Mouse (Mus musculus): ENCODE results near the gene Tma7. TPM values are rescaled to one million over a fixed set of nuclear protein-coding genes. Genes with fewer than 3 reads are reported as not detected.
A peak's percentile ranks its signal among the peaks of the same experiment; 100 is the strongest.

Tma7 gene
- polyA plus RNA-seq, 1 experiment from 2014 or later = 744 TPM

DNA sequence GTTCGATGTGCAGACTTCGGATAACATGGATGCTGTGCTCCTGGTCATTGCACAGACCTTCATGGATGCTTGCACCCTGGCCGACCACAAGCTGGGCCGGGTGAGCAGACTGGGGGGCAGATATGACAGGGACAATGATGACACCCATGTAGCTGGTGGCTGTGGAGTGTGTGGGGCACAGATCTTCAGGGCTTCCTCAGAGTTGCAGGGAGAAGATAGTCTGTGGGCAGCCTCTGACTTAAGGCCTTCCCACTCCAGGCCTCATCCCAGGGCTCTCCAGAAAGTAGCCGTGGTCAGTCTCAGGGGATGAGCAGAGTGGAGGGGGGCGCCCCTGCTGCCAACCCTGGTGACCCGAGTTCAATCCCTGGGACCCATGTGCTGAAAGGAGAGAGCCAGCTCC lies 32.5 kb upstream of the Tma7 start:
- no peak for ATAC-seq (ENCODE audit: low FRiP score)
- no peak overlapping the region for H3K9ac ChIP-seq
- no peaks in the 10 kb centered on the region for H3K27me3 ChIP-seq
- no peaks in the 10 kb centered on the region for H3K4me1 ChIP-seq
- H3K36me3 ChIP-seq (replicated peaks) = peaks cover 100% of the 10 kb centered on the region
- H3K4me2 ChIP-seq = no peak overlapping the region
- H3K9me3 ChIP-seq = no peaks in the 10 kb centered on the region
- no peak overlapping the region for H3K27ac ChIP-seq
- H3K4me3 ChIP-seq (replicated peaks) = no peak overlapping the region
- 92% methylated on average over 7 of the region's 7 CpGs for WGBS

DNA sequence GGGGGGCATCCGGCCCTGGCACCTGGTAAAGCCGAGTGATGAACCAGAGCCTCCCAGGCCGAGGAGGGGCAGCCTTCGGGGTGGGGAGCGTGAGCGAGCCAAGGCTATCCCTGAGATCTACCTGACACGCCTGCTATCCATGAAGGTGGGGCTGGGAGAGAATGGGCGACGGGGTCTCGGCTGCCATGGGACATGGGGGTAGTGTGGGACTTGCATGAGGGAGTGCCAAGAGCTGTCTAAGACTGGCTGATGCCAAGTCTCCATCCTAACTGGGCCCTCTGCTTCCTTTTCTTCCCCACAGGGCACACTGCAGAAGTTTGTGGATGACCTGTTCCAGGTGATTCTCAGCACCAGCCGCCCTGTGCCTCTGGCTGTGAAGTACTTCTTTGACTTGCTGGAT lies 31.9 kb upstream of the Tma7 start:
- 95% methylated on average over 11 of the region's 11 CpGs for WGBS

GRCm38 (mm10) chr9:109113331-109113730 lies 30.9 kb upstream of the Tma7 start:
- Histone ChIP-seq H3K27me3 (no peaks in the 10 kb centered on the region), H3K4me1 (no peaks in the 10 kb centered on the region), H3K9ac (no peak overlapping the region), H3K36me3 (replicated peaks) (peaks cover 100% of the 10 kb centered on the region), H3K4me2 (no peak overlapping the region), H3K4me3 (replicated peaks) (no peak overlapping the region), H3K27ac (no peak overlapping the region), H3K9me3 (no peaks in the 10 kb centered on the region)
- 89% methylated on average over 8 of the region's 8 CpGs for WGBS
- no peak for ATAC-seq (ENCODE audit: low FRiP score)

More for the DNA sequence above, 31.9 kb upstream of the Tma7 start:
- Histone ChIP-seq H3K4me1 (no peaks in the 10 kb centered on the region), H3K27ac (no peak overlapping the region), H3K9ac (no peak overlapping the region), H3K9me3 (no peaks in the 10 kb centered on the region), H3K4me2 (no peak overlapping the region), H3K27me3 (no peaks in the 10 kb centered on the region), H3K4me3 (replicated peaks) (no peak overlapping the region), H3K36me3 (replicated peaks) (peaks cover 100% of the 10 kb centered on the region)
- ATAC-seq (ENCODE audit: low FRiP score) = no peak

DNA sequence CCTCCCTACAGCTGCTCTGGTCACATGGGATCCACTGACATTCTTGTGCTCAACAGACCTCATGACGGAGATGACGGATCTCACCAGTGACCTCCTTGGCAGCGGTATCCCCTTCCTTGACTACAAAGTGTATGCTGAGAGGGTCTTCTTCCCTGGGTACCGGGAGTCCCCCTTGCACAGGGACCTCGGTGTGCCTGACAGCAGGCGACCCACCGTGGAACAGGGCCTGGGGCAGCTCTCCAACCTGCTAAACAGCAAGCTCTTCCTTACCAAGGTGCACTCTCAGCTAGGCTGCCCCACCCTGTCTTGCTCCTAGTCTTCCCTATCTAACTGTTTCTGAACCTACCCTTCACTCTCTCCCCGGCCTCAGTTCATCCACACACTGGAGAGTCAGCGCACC lies 29.2 kb upstream of the Tma7 start:
- no peaks in the 10 kb centered on the region for H3K27me3 ChIP-seq
- no peaks in the 10 kb centered on the region for H3K9me3 ChIP-seq
- WGBS = 95% methylated on average over 9 of the region's 9 CpGs
- H3K4me1 ChIP-seq = no peaks in the 10 kb centered on the region
- peaks cover 98% of the 10 kb centered on the region for H3K36me3 ChIP-seq (replicated peaks)
- no peak overlapping the region for H3K27ac ChIP-seq
- no peak overlapping the region for H3K4me2 ChIP-seq
- no peak overlapping the region for H3K4me3 ChIP-seq (replicated peaks)
- ATAC-seq (ENCODE audit: low FRiP score) = no peak
- no peak overlapping the region for H3K9ac ChIP-seq

DNA sequence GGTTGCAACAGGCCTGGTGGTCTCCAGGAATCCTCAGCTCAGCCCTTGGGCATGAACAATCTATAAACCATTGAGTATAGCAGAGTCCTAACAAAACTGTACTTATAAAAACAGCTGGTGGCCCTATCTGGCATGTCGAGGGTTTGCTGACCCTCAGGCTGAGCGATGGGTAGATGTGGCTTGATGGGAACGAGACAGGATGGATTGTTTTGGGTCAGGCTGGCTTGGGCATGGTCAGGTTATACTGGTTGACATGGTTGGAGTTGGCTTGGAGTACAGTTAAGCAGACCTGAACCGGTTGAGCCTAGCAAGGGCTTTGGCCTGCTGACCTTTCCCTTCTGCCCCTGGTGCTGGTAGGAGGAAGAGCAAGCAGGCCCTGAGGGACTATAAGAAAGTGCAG lies 28.7 kb upstream of the Tma7 start:
- peaks cover 98% of the 10 kb centered on the region for H3K36me3 ChIP-seq (replicated peaks)
- WGBS = 91% methylated on average over 4 of the region's 4 CpGs
- no peak overlapping the region for H3K27ac ChIP-seq
- H3K9ac ChIP-seq = no peak overlapping the region
- no peaks in the 10 kb centered on the region for H3K4me1 ChIP-seq
- H3K4me3 ChIP-seq (replicated peaks) = no peak overlapping the region
- no peak for ATAC-seq (ENCODE audit: low FRiP score)
- H3K9me3 ChIP-seq = no peaks in the 10 kb centered on the region
- no peaks in the 10 kb centered on the region for H3K27me3 ChIP-seq
- no peak overlapping the region for H3K4me2 ChIP-seq

GRCm38 (mm10) chr9:109110240-109110639 lies 27.9 kb upstream of the Tma7 start:
- H3K4me2 ChIP-seq = no peak overlapping the region
- no peaks in the 10 kb centered on the region for H3K4me1 ChIP-seq
- WGBS = 93% methylated on average over 11 of the region's 11 CpGs
- H3K9ac ChIP-seq = no peak overlapping the region
- H3K4me3 ChIP-seq (replicated peaks) = no peak overlapping the region
- H3K27me3 ChIP-seq = no peaks in the 10 kb centered on the region
- ATAC-seq (ENCODE audit: low FRiP score) = no peak
- no peak overlapping the region for H3K27ac ChIP-seq
- no peaks in the 10 kb centered on the region for H3K9me3 ChIP-seq
- H3K36me3 ChIP-seq (replicated peaks) = peaks cover 98% of the 10 kb centered on the region

- no peak overlapping the region for H3K4me2 ChIP-seq
- H3K27me3 ChIP-seq = no peaks in the 10 kb centered on the region
- ATAC-seq (ENCODE audit: low FRiP score) = no peak
- H3K9me3 ChIP-seq = no peaks in the 10 kb centered on the region
- no peak overlapping the region for H3K27ac ChIP-seq
- H3K4me1 ChIP-seq = peaks cover 7% of the 10 kb centered on the region
- H3K9ac ChIP-seq = no peak overlapping the region
- 94% methylated on average over 3 of the region's 6 CpGs for WGBS
- H3K4me3 ChIP-seq (replicated peaks) = no peak overlapping the region
- peaks cover 98% of the 10 kb centered on the region for H3K36me3 ChIP-seq (replicated peaks)
These were observed 25.0 kb upstream of the Tma7 start for GRCm38 (mm10) chr9:109107341-109107740.

DNA sequence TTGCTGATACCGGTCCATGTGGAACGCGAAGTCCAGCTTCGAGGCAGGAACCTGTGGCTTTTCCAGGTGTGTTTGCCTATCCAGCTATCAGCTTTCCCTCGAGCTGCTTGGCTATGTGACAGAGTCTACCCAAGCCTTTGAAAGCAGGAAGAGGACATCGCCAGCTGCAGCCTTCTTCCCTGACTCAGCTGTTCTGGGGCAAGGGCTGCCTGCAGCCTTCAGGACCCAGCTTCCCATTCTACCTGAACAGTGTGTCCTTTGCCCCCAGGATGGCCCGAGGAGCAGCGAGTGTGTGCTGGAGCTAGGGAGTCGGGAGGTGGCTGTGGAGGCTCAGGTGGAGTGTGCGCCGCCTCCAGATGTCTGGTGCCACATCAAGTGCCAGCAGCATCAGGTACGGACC lies 23.3 kb upstream of the Tma7 start:
- 96% methylated on average over 12 of the region's 12 CpGs for WGBS
- H3K36me3 ChIP-seq (replicated peaks) = peaks cover 98% of the 10 kb centered on the region
- H3K4me1 ChIP-seq = peaks cover 7% of the 10 kb centered on the region
- H3K27me3 ChIP-seq = no peaks in the 10 kb centered on the region
- H3K9ac ChIP-seq = no peak overlapping the region
- no peak overlapping the region for H3K27ac ChIP-seq
- H3K9me3 ChIP-seq = no peaks in the 10 kb centered on the region
- no peak overlapping the region for H3K4me3 ChIP-seq (replicated peaks)
- ATAC-seq (ENCODE audit: low FRiP score) = no peak
- H3K4me2 ChIP-seq = no peak overlapping the region

- Histone ChIP-seq H3K27me3 (no peaks in the 10 kb centered on the region), H3K36me3 (replicated peaks) (peaks cover 98% of the 10 kb centered on the region), H3K4me2 (no peak overlapping the region), H3K9me3 (no peaks in the 10 kb centered on the region), H3K4me3 (replicated peaks) (no peak overlapping the region), H3K4me1 (peaks cover 11% of the 10 kb centered on the region), H3K9ac (no peak overlapping the region), H3K27ac (no peak overlapping the region)
- WGBS = 85% methylated on average over 12 of the region's 12 CpGs
- ATAC-seq (ENCODE audit: low FRiP score) = peak; percentile 27; the same call in 1 of the 2 replicates
These were observed 22.6 kb upstream of the Tma7 start for GRCm38 (mm10) chr9:109105011-109105410.

GRCm38 (mm10) chr9:109104083-109104482 lies 21.7 kb upstream of the Tma7 start:
- H3K4me3 ChIP-seq (replicated peaks) = no peak overlapping the region
- H3K36me3 ChIP-seq (replicated peaks) = peaks cover 98% of the 10 kb centered on the region
- 0 out of 2 replicates have a peak overlapping the region, but pooled peaks have one; percentile 13 for H3K27ac ChIP-seq
- H3K9ac ChIP-seq = no peak overlapping the region
- H3K9me3 ChIP-seq = no peaks in the 10 kb centered on the region
- peaks cover 15% of the 10 kb centered on the region for H3K4me1 ChIP-seq
- no peak overlapping the region for H3K4me2 ChIP-seq
- no peak for ATAC-seq (ENCODE audit: low FRiP score)
- H3K27me3 ChIP-seq = no peaks in the 10 kb centered on the region
- 92% methylated on average over 9 of the region's 9 CpGs for WGBS

- ATAC-seq (ENCODE audit: low FRiP score) = no peak
- no peak overlapping the region for H3K9ac ChIP-seq
- H3K4me1 ChIP-seq = peaks cover 23% of the 10 kb centered on the region
- no peak overlapping the region for H3K27ac ChIP-seq
- no peak overlapping the region for H3K4me3 ChIP-seq (replicated peaks)
- WGBS = 85% methylated on average over 7 of the region's 7 CpGs
- H3K9me3 ChIP-seq = no peaks in the 10 kb centered on the region
- peaks cover 93% of the 10 kb centered on the region for H3K36me3 ChIP-seq (replicated peaks)
- H3K27me3 ChIP-seq = no peaks in the 10 kb centered on the region
- H3K4me2 ChIP-seq = no peak overlapping the region
These were observed 20.9 kb upstream of the Tma7 start for GRCm38 (mm10) chr9:109103250-109103649.

- Histone ChIP-seq H3K36me3 (replicated peaks) (peaks cover 85% of the 10 kb centered on the region), H3K27ac (0 out of 2 replicates have a peak overlapping the region, but pooled peaks have one; percentile 13), H3K9ac (no peak overlapping the region), H3K4me1 (peaks cover 30% of the 10 kb centered on the region), H3K27me3 (no peaks in the 10 kb centered on the region), H3K9me3 (no peaks in the 10 kb centered on the region), H3K4me3 (replicated peaks) (no peak overlapping the region), H3K4me2 (no peak overlapping the region)
- no peak for ATAC-seq (ENCODE audit: low FRiP score)
- WGBS = 93% methylated on average over 3 of the region's 3 CpGs
These were observed 20.2 kb upstream of the Tma7 start for GRCm38 (mm10) chr9:109102541-109102940.

DNA sequence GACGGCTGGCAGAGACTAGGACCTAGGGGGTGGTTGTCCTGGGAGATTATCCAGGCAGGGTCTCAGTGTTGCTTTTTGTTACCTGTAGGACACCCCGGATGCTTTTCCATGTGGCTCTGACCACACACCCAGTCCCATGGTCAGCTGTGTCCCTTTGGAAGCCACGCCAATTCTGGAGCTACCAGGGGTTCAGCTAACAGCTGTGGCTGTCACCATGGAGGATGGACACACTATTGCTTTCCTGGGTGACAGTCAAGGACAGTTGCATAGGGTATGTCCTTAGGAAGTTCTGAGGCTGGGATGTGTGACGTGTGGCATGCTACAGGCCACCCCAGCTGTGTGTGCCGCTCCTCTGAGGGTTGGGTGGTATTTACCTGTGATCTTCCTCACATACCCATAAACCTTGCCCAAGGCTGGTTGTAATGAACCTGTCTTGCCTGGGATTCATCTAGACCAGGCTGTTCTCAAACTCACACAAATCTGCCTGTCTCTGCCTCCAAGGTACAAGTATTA lies 19.6 kb upstream of the Tma7 start:
- H3K4me2 ChIP-seq = no peak overlapping the region
- peaks cover 35% of the 10 kb centered on the region for H3K4me1 ChIP-seq
- H3K4me3 ChIP-seq (replicated peaks) = no peak overlapping the region
- no peaks in the 10 kb centered on the region for H3K9me3 ChIP-seq
- H3K27me3 ChIP-seq = no peaks in the 10 kb centered on the region
- H3K9ac ChIP-seq = no peak overlapping the region
- H3K36me3 ChIP-seq (replicated peaks) = peaks cover 82% of the 10 kb centered on the region
- H3K27ac ChIP-seq = no peak overlapping the region
- no peak for ATAC-seq (ENCODE audit: low FRiP score)
- whole genome bisulfite sequencing = 94% methylated on average over 5 of the region's 5 CpGs

Data from forebrain, embryonic 12.5 days (tissue).